Mouse (Mus musculus) ovary, adult 18-20 months (tissue): Measurements from ENCODE around the gene Cdr2.
"Not testable (repeated sequence)": the region's sequence is repeated elsewhere in the genome, so short reads cannot be mapped to it uniquely, and the experiment has no call there.

ENCODE experiments used
- DNase-seq: peaks from one replicate; pipeline ENCODE4 v3.0.0; 2022; ENCODE audit warnings: low spot score, mixed read lengths

Cdr2 gene

GRCm38 (mm10) chr7:120972471-120972870, 9.6 kb downstream of the Cdr2 start:
- DNase-seq: not testable (repeated sequence)

- DNase-seq: no peak
Observed at GRCm38 (mm10) chr7:120970112-120970511, 12.0 kb downstream of the Cdr2 start.

DNA sequence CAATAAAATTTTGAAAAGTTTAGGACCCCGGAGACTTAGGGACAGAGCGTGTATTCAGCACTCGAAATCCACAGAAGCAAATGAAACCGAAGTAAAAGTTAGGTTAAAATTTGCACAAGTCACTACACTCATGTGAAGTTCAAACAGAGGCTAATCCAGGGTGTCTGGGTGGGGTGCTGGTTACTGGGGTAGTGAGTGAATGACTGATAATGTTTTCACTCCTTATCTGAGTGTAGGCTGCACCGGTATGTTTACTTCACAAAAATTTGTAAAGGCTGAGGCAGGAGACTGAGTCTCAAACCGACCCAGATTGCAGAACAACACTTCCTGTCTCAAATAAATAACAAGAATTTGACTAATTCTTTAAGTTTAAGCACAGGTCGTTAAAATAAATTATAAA, 12.9 kb downstream of the Cdr2 start:
- DNase-seq: no peak

DNA sequence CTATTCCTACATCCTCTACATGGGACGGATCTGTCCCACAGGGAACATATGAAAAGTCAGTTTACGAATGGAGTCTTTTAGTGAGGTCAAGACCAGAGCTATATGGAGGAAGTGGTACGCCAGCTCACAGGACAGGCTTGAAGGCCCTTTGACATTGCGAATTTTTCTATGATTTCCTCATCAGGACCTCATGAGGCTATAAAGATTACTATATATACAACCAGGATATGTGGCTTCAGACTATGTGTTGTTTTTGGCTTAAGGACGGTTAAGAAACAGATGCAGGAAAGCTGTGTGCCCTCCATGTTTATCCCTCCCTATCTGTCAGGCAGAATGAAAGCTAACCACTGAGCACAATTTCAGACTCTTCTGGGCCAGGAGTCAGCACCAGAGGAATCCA, 19.0 kb downstream of the Cdr2 start:
- DNase-seq: no peak

GRCm38 (mm10) chr7:120961893-120962292, 20.2 kb downstream of the Cdr2 start:
- DNase-seq: no peak

- DNase-seq: no peak
Observed at GRCm38 (mm10) chr7:120960601-120961000, 21.5 kb downstream of the Cdr2 start.

- no peak for DNase-seq
Observed at GRCm38 (mm10) chr7:120960116-120960515, 22.0 kb downstream of the Cdr2 start.

DNA sequence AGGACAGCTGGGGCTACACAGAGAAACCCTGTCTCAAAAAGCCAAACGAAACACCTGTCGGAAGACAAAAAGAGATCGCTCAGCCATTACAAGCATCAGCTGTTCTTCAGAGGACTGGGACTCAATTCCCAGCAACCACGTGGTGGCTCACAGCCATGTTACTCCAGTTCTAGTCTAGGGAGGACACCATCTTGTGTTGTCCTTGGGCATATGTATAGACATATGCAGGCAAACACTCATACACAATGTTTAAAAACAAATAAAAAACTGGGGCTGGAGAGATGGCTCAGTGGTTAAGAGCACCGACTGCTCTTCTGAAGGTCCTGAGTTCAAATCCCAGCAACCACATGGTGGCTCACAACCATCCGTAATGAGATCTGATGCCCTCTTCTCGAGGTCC, 28.5 kb downstream of the Cdr2 start:
- not testable (repeated sequence) for DNase-seq

DNA sequence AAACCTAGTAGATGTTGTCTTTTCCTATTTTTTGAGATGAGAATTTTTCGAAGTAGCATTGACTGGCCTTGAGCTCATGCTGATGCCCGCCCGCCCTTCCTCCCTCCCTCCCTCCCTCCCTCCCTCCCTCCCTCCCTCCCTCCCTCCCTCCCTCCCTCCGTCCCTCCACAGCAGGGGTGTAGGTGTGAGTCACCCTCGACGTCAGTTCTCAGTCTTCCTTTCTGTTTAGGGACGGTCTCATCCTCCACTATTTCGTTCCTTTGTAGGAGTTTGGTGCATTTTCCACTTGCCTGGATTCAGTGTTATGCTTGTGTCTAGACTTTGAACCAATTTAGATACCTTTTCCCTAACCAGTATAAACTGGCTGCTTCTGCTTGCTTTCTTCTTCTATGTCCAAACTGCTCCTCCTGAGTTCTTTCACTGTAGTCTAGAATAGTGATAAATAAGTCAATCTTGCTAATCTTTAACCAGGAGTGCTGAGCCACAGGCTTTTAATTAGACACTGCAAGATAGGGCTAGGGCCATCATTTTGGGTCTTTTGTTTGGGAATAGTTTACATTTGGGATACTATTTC, 38.1 kb downstream of the Cdr2 start:
- no peak for DNase-seq

GRCm38 (mm10) chr7:120942506-120942905, 39.6 kb downstream of the Cdr2 start:
- DNase-seq: no peak

GRCm38 (mm10) chr7:120941214-120941613, 40.9 kb downstream of the Cdr2 start:
- no peak for DNase-seq

DNA sequence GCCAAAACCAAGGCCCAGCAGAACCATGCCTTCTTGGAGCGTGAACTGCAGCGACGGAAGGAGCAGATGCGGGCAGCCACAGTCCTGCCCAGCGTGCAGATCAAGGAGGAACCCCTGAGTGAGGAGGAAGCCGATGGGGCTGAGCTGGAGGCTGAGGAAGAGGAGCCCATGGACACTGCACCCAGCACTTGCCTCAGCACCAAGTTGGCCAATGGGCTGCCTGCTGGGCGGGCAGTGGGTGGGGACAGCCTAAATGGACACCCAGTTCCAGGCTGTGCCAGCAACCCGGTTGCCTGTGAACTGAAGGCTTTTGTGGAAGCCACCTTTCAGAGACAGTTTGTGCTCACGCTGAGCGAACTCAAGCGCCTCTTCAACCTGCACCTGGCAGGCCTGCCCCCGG, 41.8 kb downstream of the Cdr2 start:
- DNase-seq: no peak

DNA sequence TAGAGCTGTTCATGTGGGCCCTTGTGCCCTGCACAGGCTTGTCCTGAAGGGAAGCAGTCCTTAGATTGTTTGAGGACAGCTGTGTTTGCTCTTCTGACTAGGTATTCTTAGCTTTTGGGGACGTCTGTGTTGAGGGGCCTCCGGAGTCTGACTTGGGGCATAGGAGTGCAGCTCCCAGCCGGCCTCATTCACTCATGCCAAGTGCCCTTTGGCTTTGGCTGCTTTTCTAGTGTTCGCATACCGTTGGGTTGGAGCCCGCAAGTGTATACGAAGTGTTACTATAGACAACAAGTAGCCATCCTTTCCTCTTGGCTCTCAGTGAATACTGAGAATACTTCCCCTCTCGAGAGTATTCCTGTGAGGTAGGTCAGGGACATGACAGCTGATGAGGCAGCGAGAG, 43.9 kb downstream of the Cdr2 start:
- no peak for DNase-seq

GRCm38 (mm10) chr7:120936522-120936921, 45.6 kb downstream of the Cdr2 start:
- no peak for DNase-seq

DNA sequence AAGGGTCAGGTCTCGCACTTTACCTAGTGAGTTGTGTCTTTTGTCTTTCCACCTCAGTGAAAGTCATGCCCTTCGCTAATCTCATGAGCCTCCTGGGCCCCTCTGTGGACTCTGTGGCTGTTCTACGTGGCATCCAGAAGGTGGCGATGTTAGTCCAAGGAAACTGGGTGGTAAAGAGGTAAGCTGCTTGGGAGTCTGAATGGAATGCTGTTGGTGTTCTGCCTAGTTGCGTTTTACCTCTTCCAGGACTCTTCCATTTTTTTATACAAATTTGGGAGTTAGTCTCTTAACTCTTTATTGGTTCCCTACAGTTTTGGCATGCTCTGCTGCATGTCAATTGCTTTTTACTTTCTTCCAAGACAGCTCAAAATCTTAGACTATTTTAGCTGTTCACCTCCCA, 47.4 kb downstream of the Cdr2 start:
- DNase-seq: no peak

DNA sequence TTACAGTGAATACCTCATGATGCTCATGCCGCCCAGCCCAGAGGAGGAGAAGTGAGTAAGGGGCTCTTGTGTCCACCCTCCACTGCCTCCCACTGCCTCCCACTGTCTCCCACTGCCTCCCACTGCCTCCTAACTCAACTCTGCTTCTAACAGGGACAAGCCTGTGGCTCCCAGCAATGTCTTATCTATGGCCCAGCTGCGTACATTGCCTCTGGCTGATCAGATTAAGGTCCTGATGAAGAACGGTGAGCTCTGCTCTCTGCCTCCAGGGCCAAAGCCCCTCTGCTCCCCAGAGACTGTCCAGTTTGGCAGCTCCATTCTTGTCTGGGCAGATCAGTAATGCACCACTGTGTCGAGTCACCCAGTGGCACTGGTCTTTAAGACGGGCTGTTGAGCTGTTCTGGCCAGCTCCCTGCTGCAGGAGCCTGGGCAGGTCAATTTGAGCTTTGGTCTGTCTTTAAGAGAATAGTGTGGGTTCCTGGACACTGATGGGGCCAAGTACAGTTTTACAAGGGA, 48.4 kb downstream of the Cdr2 start:
- DNase-seq: no peak

GRCm38 (mm10) chr7:120933110-120933509, 49.0 kb downstream of the Cdr2 start:
- no peak for DNase-seq

- no peak for DNase-seq
Observed at GRCm38 (mm10) chr7:120918526-120918962, 63.6 kb downstream of the Cdr2 start.

DNA sequence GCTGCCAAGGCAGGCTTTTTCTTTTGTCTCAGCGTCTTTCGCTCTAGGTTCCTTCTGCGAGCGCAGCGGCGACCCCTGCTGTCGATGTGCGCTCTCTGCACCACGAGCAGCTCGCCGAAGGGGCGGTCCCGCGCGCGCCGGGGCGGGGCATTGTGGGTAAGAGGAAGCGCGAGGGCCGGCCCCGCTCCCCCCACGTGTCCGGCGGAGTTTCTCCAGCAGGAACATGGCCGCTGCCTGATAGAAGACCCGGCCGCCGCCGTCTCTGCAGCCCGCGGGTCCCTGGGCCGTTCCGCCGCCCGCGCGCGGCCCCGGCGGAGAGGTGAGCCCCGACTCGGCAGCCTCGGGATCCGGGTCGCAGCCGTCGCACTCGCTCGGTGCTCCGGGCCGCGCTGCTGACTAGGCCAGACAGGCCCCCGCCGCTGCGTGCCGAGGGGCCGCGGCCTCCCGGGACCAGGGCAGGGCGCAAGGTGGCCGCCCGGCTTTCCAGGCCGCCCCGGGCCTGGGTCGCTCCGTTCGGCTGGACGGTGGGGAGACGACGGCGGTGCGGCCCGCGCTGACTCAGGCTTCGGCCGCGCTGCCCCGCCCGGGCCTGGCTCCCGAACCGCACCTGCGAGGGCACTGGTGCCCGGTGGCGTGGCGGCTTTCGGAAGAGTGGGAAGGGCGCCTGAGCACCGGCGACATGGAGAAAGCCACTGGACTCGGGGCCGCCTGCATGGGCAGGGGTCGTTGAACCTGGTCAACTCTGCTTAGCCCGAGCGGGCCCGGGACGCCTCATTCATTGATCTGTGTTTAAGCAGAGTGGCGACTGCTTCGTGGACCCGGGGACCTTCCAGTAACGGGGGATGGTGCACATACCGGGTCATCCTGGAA, 64.3 kb downstream of the Cdr2 start, which contains the start of gene Polr3e:
Gene Polr3e (plus strand): TSS at position 153 of the 870 bp plus-strand sequence.
- DNase-seq: peak; percentile 97

DNA sequence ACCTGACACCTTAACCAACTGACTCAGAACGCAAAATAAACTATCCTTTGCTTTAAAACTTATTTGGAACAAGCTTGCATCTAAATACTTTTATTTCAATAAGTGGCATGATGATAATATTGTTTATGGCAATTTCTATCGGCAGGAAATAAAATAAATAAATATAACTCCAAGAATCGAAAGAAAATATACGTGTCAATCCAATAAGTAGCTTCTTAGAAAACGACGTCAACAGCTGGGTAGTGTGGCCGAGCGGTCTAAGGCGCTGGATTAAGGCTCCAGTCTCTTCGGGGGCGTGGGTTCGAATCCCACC, 64.9 kb downstream of the Cdr2 start:
- DNase-seq: no peak

DNA sequence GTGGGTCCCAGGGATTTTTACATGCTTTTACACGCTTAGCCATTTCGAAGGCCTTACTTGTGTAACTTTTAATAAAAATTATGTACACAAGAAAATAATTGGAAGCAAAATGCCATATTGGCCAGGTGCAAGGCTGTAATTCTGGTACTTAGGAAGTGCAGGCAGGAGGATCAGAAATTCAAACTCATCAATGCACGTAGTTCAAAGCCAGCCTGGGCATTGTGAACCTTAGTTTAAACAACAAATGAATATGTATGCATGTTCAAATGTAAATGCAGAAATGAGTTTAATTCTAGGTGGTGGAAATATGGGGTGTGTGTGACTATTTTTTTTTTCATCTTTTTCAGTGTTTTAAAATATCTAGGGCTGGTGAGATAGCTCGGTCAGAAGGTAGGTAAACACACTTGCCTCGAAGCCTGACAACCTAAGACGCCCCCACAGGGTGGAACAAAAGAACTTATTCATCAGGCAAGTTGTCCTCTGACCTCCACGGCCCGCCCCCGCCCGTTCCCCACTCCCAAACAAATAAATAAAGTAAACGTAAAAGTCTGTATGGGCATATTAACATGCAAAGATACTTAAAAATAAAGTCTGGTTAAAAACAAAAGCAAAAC, 65.7 kb downstream of the Cdr2 start:
- no peak for DNase-seq

- DNase-seq: no peak
Observed at GRCm38 (mm10) chr7:120913332-120913731, 68.8 kb downstream of the Cdr2 start.

GRCm38 (mm10) chr7:120911268-120911667, 70.8 kb downstream of the Cdr2 start:
- not testable (repeated sequence) for DNase-seq
